Mouse (Mus musculus): ENCODE data around the gene Chrnb1.

The Chrnb1 gene

DNA sequence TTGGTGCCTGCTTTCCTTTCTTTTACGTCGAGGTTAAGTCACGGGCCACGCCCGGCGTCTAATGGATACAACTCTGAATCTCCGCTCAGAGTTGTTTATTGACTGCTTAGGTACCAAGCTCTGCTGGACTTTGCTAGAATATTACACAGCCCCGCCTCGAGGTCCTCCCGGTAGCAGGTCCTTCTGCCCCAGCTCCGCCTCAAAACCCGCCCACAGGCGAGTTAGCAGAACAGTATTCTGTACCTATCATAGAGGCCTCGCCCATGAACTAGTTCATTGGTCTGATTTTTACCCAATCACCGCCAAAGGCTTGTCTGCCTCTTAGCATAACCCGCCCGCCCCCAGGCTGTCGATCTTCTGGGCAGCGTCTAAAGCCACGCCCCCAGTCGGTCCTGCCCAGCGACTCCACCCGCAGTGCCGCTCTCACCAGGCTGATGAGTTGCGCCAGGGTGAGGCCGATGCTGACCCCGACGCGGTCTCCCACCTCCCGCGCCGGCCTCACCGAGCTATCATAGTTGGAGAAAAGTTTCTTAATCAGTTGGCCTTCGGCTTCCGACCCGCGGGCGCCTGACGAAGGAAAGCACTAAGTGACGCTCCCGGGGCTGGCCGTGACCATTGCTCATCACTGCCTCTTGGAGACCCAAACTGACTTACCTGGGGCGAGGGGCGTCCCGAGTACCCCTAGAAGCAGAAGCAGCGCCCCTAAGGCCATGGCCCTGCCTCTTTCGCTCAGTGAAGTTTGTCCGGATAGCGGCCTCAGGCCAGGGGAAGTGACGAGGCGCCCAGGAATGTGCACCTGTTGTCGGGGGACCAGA is at the start of gene Chrnb1:
TSS of gene Chrnb1 (minus strand) at position 776 of the 815 bp plus-strand sequence.
- peak; percentile 99 for DNase-seq

- peak; percentile 26 for DNase-seq
These were observed 43.0 kb upstream of the Chrnb1 start for GRCm38 (mm10) chr11:69838714-69839104.

DNA sequence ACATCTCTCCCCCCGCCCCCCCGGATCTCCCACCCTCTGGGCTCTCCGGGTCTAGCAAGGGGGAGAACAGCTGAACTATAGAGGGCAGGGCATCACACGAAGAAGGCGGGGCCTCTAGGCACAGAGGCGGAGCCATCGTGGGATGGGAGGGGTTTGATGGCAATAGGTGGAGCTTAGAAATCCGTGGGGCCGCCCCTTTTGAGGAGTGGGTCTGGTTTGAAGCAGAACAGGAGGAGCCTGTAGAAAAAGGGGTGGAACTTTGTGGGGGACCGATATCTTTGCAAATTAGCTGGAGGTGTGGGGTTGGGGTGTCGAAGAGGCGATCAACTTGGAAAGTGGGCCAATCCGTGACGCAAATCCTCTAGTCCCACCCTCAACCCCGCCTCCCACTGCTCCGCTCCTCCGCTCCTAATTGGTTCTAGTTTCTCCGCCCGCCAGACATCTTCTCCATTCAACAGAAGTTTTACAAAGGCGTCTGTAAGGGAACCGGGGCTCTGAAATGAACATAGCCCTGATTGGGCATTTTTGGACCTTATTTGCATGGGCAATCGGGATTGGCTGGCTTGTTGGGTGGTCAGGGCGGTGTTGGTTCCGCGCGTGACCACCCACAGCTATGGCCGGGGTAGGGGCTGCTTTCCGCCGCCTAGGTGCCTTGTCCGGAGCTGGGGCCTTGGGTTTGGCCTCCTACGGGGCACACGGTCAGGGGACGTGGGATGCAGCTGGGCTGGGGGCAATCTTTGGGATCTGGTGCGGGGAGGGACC is 42.4 kb upstream of the Chrnb1 start, which contains the start of gene Tmem256:
TSS of gene Tmem256 (plus strand) at position 563 of the 762 bp plus-strand sequence.
- peak; percentile 98 for DNase-seq

DNA sequence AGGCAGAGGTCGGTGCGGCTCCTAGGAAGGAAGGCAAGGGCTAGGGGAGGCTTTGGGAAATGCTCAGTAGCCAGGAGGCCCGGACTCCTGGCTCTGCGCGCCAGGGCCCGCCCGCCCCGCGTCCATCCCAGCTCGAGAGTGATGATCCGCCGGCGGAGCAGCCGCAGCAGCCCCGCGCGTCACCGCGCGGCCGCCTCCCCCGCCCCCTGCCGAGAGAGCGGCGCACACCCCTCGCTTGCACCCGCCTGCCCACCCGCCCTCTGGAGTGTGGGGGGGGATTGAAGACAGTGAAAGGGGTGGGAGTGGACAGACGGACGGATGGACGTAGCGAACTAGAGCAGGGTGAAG is 41.8 kb upstream of the Chrnb1 start, which contains the start of gene Nlgn2:
TSS of gene Nlgn2 (minus strand) at position 181 of the 348 bp plus-strand sequence.
- DNase-seq: no peak

- DNase-seq: no peak
These were observed 41.2 kb upstream of the Chrnb1 start for GRCm38 (mm10) chr11:69836703-69837576.

DNA sequence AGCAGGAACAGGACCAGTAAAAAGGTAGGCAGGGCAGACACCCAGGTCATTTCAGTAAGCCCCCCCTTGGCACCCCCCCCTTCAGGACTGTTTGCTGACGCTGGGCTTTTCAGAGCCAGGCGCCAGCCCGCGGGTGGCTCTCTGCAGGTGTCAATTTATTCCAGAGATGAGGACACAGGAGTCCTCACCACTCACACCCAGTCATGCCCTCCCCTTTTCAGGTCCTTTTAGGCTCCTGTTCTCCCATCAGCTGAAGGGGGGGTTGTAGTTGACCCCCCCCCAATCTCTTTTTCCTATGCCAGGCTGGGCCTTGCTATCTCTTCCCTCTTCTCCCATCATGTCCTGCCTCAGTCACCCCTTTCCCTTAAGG is 40.2 kb upstream of the Chrnb1 start:
- no peak for DNase-seq

DNA sequence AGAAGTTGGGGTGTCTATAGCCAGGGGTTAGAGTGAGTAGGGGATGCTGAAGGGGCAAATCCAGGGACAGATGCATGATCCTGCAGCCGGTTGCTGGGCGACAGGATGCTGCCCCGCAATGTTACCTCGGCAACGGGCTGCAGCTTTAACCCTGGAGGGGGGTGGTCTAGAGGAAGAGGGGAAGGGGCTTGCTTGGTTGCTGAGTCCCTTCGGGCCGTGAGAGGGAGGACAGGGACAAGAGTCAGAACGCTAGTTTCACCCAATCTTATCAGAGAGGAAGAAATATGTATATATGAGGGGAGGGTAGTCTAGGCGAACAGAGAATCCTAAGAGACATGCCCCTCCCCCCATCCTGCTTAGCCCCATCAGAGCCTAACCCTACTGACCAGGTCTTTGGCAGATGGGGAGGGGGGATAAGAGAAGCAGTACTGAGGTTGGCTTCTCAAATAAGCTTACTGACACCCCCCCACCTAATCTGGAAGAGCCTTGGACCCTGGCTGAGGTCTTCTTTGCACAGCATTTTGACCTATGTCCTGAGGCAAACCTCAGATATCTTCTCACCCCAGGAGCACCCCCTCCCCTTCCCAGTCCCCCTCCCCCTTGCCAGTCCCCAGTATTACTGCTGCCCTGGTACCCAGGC is 39.7 kb upstream of the Chrnb1 start:
- no peak for DNase-seq

GRCm38 (mm10) chr11:69834001-69834549 is 38.3 kb upstream of the Chrnb1 start:
- DNase-seq: peak; percentile 37

DNA sequence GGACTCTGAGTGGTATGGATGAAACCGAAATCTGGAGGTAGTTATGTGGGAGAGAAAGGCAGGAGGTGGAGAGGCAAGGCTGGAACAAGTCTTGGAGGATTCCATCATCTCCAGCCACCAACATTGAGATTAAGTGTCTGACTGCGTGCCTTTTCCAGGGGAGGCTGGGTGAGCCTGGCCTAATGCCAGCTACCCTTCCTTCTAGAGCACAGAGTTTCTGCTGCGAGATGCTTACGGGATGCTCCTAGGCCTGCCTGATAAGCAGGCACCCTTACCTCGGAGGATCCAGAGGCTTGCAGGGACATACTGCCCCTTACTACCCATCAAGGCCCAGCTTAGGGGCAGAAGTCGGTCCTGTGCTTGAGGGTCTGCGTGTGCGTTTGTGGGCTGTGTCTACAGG is 37.8 kb upstream of the Chrnb1 start:
- no peak for DNase-seq

DNA sequence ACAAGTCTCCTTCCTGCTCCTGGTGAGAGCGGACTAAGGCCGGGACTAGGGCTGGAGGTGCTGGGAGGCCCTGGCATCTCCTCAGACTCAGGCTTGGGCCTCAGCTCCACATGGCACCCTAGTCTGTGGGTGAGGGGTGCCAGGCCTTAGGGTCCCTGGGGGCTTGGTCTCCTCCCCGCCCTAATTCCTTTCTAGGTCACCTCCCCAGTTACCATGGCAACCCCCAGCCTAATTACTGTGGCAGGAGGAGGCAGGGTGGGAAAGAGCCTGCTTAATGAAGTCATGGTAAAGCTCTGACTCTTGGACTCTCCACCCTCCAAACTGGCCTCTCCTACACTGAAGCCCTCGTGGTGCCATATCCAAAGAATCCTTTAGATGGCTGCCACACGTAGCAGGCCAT is 33.1 kb upstream of the Chrnb1 start:
- DNase-seq: no peak

DNA sequence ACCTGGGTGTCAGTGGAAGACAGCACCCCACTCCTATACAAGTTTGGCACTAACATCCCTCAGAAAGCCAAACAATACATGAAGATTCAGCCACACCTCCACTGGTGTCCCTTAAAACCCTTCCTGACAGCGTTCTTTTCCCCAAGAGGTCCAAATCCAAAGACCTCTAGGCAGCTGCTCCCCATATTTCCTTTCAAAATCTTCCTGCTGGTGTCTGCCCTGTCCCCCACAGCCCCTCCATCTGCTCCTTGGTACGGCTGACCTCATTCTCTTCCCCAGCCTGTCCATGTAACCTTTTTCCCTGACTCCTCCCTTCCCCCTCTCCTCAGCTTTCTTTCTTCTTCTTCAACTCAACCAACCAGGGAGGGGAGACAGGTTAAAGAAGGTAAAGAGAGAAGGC is 27.7 kb upstream of the Chrnb1 start:
- no peak for DNase-seq

GRCm38 (mm10) chr11:69822080-69822479 is 26.3 kb upstream of the Chrnb1 start, which contains the start of gene Spem1:
Gene Spem1 (minus strand): TSS chr11:69822180.
- DNase-seq: no peak

GRCm38 (mm10) chr11:69818871-69819270 is 23.1 kb upstream of the Chrnb1 start:
- no peak for DNase-seq

DNA sequence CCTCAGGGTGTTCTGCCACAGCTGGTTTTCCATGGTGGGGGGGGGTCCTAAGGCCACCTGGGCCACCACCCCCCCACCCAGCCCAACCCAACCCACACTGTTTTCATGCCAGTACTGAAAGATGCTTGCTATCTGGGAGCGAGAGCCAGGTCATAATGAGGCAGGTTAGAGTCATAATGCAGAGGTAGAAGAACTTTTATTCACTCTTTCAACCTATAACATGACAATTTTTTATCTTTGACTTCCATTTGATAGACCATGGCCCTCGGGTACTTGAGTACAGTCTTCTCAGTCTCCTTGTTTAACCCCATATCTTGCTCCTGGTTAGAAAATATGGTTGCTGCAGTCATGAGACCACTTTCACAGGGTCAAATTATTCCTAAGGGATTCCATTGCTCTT is 22.6 kb upstream of the Chrnb1 start, which contains the start of gene Spem2:
TSS of gene Spem2 (minus strand) at position 101 of the 400 bp plus-strand sequence.
- no peak for DNase-seq

GRCm38 (mm10) chr11:69816520-69816919 is 20.8 kb upstream of the Chrnb1 start:
- DNase-seq: no peak

- no peak for DNase-seq
These were observed 19.4 kb upstream of the Chrnb1 start, which contains the start of gene Gm39566 for GRCm38 (mm10) chr11:69815155-69815554. Gene Gm39566 (minus strand): TSS chr11:69815298.

DNA sequence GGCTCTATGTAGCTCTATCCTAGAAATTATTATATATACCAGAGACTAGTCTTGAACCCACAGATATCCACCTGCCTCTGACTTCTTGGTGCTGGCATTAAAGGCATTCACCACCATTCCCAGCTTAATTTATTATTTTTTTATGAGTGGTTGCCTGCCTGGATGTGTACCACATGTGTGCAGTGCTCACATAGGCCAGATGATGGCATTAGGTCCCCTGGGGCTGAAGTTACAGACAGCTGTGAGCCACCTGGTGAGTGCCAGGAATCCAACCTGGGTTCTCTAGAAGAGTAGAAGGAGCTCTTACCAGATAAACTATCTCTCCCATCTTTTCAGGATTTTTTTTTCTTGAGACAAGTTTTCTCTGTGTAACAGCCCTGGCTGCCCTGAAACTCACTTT is 14.5 kb upstream of the Chrnb1 start:
- DNase-seq: no peak

GRCm38 (mm10) chr11:69807641-69808040 is 11.9 kb upstream of the Chrnb1 start:
- DNase-seq: no peak

DNA sequence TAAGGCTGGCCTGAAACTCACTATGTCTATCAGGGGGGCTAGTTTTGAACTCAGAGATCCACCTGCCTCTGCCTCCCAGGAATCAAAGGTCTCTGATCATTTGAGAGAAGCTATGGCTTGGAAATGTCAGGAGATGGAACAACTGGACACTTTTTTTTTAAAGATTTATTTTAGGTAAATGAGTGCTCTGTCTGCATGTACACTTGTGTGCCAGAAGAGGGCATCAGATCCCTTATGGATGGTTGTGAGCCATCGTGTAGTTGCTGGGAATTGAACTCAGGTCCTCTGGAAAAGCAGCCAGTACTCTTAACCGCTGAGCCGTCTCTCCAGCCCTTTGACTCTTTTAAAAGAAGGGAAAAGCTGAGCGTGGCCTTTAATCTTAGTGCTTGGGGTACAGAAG is 10.6 kb upstream of the Chrnb1 start:
- DNase-seq: no peak

DNA sequence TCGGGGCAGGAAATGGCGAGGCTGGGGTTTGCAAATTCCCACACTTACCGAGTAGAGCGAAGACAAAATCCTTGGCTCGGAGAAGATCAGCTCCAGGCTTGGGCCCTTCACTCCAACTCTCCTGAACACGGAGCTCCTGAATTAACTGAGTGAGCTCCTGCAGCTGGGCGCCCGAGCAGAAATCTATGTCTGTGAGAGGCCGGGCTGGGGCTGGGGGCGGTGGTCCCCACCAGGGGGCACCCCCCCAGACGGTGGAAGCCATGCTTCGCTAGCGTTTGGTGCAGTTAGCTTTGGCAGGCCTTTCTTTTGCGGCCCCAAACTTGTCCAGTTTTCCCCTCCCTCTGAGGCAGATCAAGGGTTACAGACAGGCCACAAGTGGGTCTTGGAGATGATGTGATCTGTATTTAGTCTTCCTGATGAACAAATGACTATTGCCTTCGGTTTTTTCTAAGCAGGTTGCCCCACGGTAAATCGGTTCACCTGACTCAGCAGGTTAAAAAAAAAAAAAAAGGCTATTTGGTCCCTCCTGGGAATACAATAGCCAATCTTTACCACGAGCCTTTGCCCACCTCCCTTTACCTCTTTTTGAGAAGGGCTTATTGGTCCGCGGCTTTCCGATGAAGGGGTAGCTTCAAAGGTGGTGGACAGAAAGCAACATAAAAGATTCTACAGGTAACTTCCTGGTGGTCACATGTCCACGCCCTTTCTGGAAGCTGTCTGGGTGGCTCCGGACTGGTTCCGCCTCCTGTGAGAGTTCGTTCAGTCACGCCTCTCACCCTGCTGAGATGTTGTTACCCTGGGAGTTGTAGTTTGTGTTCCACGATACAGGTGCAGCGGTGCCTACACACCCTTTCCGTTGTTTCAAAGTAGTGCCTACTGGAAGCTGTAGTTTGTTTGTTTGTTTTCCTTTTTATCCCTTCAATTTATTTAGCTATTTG is 9.5 kb upstream of the Chrnb1 start, which contains the start of gene Tmem102:
TSS of gene Tmem102 (minus strand) at position 653 of the 938 bp plus-strand sequence.
- peak; percentile 87 for DNase-seq

DNA sequence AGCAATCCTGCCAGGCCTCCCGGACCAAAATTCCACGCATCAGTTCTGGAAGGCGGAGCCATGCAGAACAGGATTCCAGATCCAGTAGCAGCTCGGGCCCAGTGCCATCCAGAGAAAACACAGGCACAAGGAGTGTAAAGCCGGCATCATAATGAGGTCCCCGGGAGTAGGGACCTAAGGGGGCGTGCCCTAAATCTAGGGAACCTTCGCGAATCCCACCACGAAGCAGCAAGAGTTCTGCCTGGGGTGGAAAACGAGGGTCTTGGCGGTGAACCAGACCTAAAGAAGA is 8.9 kb upstream of the Chrnb1 start:
- DNase-seq: peak; percentile 53

Measured in lung, postnatal 36 days (tissue).